Mouse (Mus musculus) Muller cell, postnatal 12 days (primary cell): ENCODE data around the gene Grik4.

Source experiments
- DNase-seq: peaks from one replicate; pipeline ENCODE4 v3.0.0-alpha.2; 2015; ENCODE audit errors: inconsistent ontology term

The Grik4 gene

GRCm38 (mm10) chr9:42496296-42496695 is 448.0 kb downstream of the Grik4 start:
- DNase-seq = no peak

GRCm38 (mm10) chr9:42491780-42492179 is 452.5 kb downstream of the Grik4 start:
- no peak for DNase-seq

DNA sequence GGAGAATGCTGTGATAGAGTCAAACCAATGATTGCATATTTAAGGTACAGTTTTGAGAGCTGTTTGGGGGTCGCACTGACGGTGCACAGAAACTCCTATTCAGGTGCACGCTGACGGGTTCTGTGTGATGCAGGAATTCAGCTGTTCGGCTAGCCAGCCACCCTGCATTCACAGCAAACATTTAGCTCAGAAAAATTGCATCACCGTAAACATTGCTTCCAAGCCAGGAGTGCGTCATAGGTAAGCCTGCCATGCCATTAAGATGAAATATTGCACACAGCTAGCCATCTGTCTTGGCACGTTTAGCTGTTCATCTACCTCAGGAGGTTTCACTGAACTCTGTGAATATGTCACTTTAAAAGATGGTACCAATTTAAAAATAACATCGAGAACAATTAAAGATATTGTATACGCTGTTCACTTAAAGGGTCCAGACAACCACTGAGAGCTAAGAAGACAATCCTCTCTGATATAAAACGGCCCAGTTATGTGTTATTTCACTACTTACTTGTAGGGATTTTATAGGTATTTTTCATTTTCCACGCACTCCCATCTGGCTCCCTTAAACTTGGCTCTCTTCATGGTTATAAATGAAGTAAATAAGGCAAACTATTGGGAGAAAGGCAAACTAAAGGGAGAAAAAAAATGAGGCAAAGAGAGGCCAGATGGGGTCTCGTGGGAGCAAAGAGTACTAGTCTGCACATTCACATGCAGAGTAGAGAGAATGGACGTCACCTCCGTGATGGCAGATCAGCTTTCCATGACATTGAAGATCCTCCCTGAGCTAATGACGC is 453.5 kb downstream of the Grik4 start:
- DNase-seq = no peak

DNA sequence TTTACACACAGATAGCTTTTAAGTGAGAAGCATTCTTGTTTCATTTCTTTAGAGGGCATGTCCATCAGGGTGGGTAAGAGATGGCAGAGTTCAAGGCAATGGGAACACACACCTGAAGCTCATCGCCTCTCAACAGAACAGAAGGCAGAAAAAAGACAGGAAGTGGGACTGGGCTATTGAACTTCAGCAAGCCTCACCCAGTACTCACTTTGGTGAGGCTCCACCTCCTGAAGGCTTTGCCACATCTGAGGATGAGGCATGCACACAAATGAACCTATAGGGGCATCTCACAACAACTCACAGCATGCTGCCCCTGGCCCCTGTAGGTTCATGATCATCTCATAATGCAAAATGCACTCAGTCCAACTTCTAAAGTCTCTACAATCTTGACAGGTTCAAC is 456.2 kb downstream of the Grik4 start:
- DNase-seq = no peak

- no peak for DNase-seq
Measured at GRCm38 (mm10) chr9:42486913-42487312, 457.4 kb downstream of the Grik4 start.

DNA sequence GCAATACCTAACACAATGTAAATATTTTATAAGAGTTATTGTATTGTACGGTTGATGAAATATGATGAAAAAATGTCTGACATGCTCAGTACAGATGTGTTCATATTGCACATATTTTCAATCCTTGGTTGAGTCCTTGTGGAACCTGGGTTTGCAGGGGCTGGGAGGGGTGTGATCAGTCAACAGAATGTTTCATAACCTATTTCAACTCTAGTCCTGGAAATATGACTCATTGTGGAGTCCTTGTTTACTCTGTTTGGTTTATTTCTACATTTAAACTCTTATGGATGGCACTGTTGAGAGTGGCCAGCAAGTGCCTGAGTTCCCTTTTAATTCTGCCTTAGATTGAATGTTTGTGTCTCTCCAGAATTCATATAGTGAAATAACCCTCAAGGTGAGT is 459.6 kb downstream of the Grik4 start:
- DNase-seq = no peak

GRCm38 (mm10) chr9:42482944-42483343 is 461.3 kb downstream of the Grik4 start:
- DNase-seq = no peak

DNA sequence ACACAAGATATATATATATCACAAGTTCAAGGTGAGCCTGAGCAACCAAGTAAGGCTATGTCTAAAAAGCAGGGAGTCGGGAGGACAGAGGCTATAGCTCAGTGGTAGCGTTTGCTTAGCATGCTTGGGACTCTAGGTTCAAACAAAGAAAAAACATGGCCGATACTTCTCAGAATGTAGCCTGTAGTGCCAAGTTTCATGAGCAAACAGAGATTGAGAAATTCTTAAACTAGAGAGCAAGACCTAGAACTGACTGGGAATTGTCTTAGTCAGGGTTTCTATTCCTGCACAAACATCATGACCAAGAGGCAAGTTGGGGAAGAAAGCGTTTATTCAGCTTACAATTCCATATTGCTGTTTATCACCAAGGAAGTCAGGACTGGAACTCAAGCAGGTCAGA is 468.1 kb downstream of the Grik4 start:
- no peak for DNase-seq

DNA sequence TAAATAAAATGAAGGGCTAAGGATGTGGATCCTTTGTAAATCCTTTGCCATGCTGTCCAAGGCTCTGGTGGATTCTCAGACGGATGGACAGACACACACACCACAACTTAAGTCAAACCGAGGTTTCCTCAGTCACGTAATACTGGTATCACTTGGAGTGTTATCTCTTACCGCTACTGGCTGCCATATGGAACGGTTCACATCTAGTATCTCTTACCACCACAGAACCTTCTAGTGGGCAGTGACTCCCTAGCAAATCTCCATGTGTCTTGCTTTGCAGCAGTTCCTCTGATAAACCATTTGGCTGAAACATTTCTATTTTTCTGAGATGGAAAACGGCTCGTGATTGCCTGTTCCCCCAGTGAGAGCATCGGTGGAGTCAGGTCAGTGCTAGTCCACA is 470.0 kb downstream of the Grik4 start:
- DNase-seq = no peak

- peak; percentile 92 for DNase-seq
Measured at GRCm38 (mm10) chr9:42471921-42472747, 472.2 kb downstream of the Grik4 start.

GRCm38 (mm10) chr9:42471214-42471613 is 473.1 kb downstream of the Grik4 start:
- DNase-seq = peak; percentile 46

- no peak for DNase-seq
Measured at GRCm38 (mm10) chr9:42469323-42469722, 475.0 kb downstream of the Grik4 start.

DNA sequence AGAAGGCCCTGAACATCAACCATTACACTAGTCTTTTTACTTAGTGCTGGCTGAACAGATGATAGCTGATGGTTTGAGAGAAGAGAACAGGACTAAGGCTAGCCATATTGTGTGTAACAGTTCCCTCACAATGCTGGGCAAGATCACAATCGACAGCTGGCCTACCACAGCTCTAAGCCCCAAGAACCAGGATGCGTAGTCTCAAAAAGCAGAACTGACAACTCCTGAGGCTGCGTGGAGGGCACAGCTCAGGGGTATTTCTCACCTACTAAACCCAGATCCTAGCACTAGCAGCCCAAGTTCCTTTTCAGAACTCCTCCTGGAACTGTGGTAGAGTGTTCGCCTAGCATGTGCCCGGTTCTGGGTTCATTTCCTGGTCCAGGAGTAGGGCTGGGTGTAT is 475.9 kb downstream of the Grik4 start:
- DNase-seq = no peak
